Mouse (Mus musculus) forebrain, embryonic 16.5 days (tissue): ENCODE data around the gene Gata2. TPM values are rescaled to one million over a fixed set of nuclear protein-coding genes. Genes with fewer than 3 reads are reported as not detected.

ENCODE experiments used
- ATAC-seq: fragments of 200-750 bp; cut with Nextera tagmentation; 2 replicates; pipeline ENCODE4 v1.8.0; 2017; ENCODE audit warnings: mild to moderate bottlenecking, moderate library complexity
- H3K27ac ChIP-seq: fragments of 300-500 bp; sonication (generic); 2 replicates; pipeline ENCODE4 v1.5.1; 2014; ENCODE audit warnings: low read length, control low read depth
- H3K27me3 ChIP-seq: fragments of 300-500 bp; sonication (generic); replicated peaks from 2 replicates; pipeline ENCODE4 v1.6.1; 2014; ENCODE audit warnings: low read length; ENCODE audit not compliant: control insufficient read depth, insufficient read depth
- H3K36me3 ChIP-seq: fragments of 300-500 bp; sonication (generic); 2 replicates; pipeline ENCODE4 v1.6.1; 2014; ENCODE audit not compliant: control insufficient read depth, insufficient read depth
- H3K4me1 ChIP-seq: fragments of 300-500 bp; sonication (generic); replicated peaks from 2 replicates; pipeline ENCODE4 v1.6.1; 2014; ENCODE audit warnings: low read length; ENCODE audit not compliant: control insufficient read depth, insufficient read depth
- H3K4me2 ChIP-seq: fragments of 300-500 bp; sonication (generic); 2 replicates; pipeline ENCODE4 v1.6.1; 2014; ENCODE audit warnings: mild to moderate bottlenecking, low read length, control low read depth
- H3K4me3 ChIP-seq: fragments of 300-500 bp; sonication (generic); replicated peaks from 2 replicates; pipeline ENCODE4 v1.5.1; 2014; ENCODE audit warnings: mild to moderate bottlenecking, low read length, control low read depth
- H3K9ac ChIP-seq: fragments of 300-500 bp; sonication (generic); replicated peaks from 2 replicates; pipeline ENCODE4 v1.6.1; 2014; ENCODE audit warnings: low read depth, low read length, control low read depth
- H3K9me3 ChIP-seq: fragments of 300-500 bp; sonication (generic); 2 replicates; pipeline ENCODE4 v1.6.1; 2016; ENCODE audit warnings: low read length; ENCODE audit not compliant: control insufficient read depth
- WGBS: fragments of 180-500 bp; shearing (Covaris S2); extraction: QIAGEN DNeasy Blood & Tissue Kit; methylation state at CpG from one replicate; pipeline ENCODE4 v1.1.7; 2014; 5-methylcytosine and 5-hydroxymethylcytosine counted together
- polyA plus RNA-seq: library from polyadenylated mRNA; unstranded; fragments of >200 nt; fragmentation: Nextera tagmentation; extraction: Ambion mirVana; gene quantifications from 2 replicates; pipeline ENCODE4 v1.2.1, GENCODE M21; 2015

Gata2 gene
- polyA plus RNA-seq, 1 experiment from 2014 or later, result 1.8 TPM

DNA sequence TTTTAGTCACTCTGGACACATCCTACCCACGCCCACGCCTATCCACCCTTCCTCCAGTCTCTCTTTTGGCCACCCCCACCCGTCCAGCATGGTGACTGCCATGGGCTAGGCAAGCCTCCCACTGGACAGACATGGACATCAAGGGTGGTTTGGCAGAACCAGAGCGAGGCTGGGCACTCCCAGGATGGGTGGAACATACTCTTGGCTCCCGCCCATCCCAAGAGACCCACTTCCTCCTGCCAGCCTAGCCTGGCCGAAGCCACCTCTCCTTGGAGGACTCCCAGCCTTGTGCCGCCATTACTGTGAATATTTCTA lies 11.7 kb downstream of the Gata2 start:
- no peak for ATAC-seq
- Histone ChIP-seq H3K4me2 (no peak overlapping the region), H3K9ac (no peak overlapping the region)

DNA sequence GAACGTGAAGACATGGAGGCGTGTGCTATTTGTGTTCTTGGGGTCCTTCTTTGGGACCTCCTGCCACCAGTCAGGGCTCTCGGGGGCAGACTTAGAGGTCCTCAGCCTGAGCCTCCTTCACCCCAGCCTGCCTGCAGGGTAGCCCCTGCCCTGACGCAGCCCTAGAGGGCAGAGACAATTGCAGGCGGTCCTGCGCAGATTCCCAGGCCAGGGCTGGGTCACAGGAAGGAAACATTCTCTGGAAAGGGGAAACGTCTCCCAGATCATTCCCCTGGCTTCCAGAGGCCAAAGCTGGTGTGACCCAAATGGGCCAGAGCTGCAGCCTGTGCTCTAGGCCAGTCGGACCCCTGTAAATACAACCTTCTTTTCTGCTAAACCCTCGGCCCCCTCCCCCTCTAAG lies 12.2 kb downstream of the Gata2 start:
- WGBS, result 11% methylated on average over 9 of the region's 9 CpGs
- H3K9me3 ChIP-seq, result no peaks in the 10 kb centered on the region
- H3K9ac ChIP-seq, result no peak overlapping the region
- no peak overlapping the region for H3K27ac ChIP-seq
- no peak overlapping the region for H3K4me3 ChIP-seq
- no peak for ATAC-seq
- no peaks in the 10 kb centered on the region for H3K36me3 ChIP-seq
- H3K4me1 ChIP-seq, result no peaks in the 10 kb centered on the region; the same call in 1 of the 2 replicates
- H3K27me3 ChIP-seq, result peaks cover 64% of the 10 kb centered on the region
- no peak overlapping the region for H3K4me2 ChIP-seq

More for the DNA sequence above, 11.7 kb downstream of the Gata2 start:
- H3K27ac ChIP-seq, result no peak overlapping the region
- peaks cover 70% of the 10 kb centered on the region for H3K27me3 ChIP-seq
- no peaks in the 10 kb centered on the region for H3K9me3 ChIP-seq
- no peaks in the 10 kb centered on the region; the same call in 1 of the 2 replicates for H3K4me1 ChIP-seq
- WGBS, result 20% methylated on average over 7 of the region's 7 CpGs
- H3K36me3 ChIP-seq, result no peaks in the 10 kb centered on the region
- no peak overlapping the region for H3K4me3 ChIP-seq

DNA sequence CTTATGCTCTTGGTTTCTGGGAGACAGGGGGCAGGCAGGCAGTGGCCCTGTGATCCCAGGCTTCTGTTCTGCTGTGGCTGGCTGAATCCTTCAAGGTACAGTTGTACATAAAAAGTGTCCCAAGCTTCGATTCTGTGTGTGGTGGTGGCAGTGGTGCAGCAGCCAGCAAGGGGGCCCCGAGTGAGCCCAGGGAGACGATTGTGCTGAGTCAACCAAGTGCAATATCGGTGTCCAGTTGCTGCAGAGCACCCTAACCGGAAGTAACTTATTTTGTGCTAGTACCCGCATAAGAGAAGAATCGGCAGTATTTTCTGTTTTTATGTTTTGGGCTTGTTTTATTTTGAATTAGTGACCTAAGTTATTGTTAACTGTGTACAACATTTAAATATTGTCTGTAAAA lies 12.9 kb downstream of the Gata2 start:
- H3K4me1 ChIP-seq, result no peaks in the 10 kb centered on the region; the same call in 1 of the 2 replicates
- no peaks in the 10 kb centered on the region for H3K36me3 ChIP-seq
- H3K27me3 ChIP-seq, result peaks cover 58% of the 10 kb centered on the region
- ATAC-seq, result no peak
- H3K4me3 ChIP-seq, result no peak overlapping the region
- H3K4me2 ChIP-seq, result no peak overlapping the region
- WGBS, result 45% methylated on average over 7 of the region's 7 CpGs
- no peak overlapping the region for H3K9ac ChIP-seq
- H3K9me3 ChIP-seq, result no peaks in the 10 kb centered on the region
- no peak overlapping the region for H3K27ac ChIP-seq

DNA sequence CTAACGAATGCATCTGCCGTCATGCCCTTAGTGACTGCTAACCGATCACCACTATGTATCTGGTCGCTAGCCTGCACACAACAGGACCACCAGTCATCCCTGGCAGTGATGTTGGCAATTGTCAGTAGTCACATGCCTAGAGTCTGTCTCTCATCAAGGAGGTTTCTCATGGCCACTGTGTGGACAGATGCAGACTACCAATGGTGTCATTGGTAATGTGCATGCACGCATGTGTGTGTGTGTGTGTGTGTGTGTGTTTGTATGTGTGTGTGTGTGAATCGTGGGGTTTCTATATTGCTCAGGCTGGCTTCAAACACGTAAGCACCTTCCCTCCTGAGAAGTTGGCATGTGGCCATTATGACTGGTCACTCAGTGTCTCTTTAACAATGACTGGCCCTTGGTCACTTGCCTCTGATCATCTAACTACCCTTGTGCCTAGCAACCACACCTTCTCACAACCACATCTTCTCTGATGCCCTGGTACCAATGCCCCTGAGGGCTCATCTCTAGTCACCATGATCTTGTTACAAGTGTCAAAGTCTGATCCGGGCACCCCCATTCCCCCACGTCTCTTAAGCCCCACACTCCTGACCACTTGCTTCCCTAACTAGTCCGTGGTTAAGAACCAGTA lies 13.8 kb downstream of the Gata2 start:
- no peak for ATAC-seq
- Histone ChIP-seq H3K4me3 (no peak overlapping the region), H3K27me3 (peaks cover 50% of the 10 kb centered on the region), H3K36me3 (no peaks in the 10 kb centered on the region), H3K9ac (no peak overlapping the region), H3K4me1 (no peaks in the 10 kb centered on the region; the same call in 1 of the 2 replicates), H3K27ac (no peak overlapping the region), H3K9me3 (no peaks in the 10 kb centered on the region), H3K4me2 (no peak overlapping the region)
- 84% methylated on average over 10 of the region's 10 CpGs for WGBS

DNA sequence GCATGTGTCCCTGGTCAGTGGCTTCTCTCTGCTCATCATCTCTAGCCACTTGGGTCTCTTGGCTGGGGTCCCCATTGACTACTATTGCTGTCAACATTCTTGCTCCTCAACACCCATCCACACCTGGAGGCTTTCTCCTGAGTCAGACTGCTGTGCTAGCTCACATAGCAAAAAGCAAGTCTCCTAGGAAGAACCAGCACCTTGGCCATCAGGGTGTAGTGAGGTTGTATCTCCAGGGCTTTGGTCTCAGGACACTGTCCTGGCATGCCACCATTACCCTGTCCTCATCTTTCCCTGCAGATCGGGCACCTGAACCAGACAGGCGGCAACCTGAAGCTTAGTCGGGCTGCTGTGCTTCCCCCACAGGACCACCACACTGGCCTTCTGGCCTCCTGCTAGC lies 14.6 kb downstream of the Gata2 start:
- Histone ChIP-seq H3K9me3 (no peaks in the 10 kb centered on the region), H3K9ac (no peak overlapping the region), H3K4me2 (no peak overlapping the region), H3K4me1 (no peaks in the 10 kb centered on the region; the same call in 1 of the 2 replicates), H3K36me3 (no peaks in the 10 kb centered on the region), H3K4me3 (no peak overlapping the region), H3K27ac (no peak overlapping the region), H3K27me3 (peaks cover 49% of the 10 kb centered on the region)
- 89% methylated on average over 3 of the region's 3 CpGs for WGBS
- no peak for ATAC-seq

DNA sequence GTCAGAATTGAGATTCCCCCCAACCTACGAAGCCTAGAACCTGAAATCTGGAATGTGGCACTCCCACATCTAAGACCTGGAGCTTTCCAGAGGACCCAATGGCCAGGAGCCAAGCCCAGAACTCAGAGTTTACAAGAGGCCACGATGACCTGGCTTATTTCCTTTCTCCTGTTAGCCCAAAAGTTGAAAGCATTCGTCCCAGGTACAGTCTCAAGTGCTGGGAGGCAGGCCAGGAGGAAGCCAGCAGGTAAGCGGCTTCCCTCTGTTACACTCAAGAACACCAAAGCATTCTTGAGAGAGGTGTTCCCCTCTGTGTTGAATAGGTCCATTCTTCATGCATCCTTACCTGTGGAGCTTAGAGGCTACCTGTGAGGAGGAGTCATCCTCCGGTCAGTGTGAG lies 15.8 kb downstream of the Gata2 start:
- no peak overlapping the region for H3K4me3 ChIP-seq

DNA sequence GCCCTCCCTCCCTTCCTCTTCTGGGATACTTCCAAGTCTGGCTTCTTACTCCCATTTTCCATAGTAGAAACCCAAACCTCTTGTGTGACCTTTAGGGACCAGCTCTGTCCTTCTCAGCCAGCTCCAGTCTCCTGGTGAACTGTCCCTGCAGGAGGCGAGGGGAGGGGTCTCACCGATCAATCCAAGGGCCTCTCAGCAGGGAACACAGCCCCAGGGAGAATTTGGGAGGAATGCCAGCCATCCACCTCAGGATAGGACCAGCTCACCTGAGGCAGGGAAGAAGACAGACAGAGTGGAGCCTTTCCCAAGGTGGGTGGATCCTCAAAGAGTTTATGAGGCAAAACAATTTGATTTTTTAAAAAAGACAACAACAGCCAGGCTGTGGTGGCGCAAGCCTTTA lies 16.5 kb downstream of the Gata2 start:
- ATAC-seq, result no peak
- Histone ChIP-seq H3K4me1 (no peaks in the 10 kb centered on the region; the same call in 1 of the 2 replicates), H3K4me3 (no peak overlapping the region), H3K27ac (no peak overlapping the region), H3K9ac (no peak overlapping the region), H3K27me3 (peaks cover 31% of the 10 kb centered on the region), H3K36me3 (no peaks in the 10 kb centered on the region), H3K9me3 (no peaks in the 10 kb centered on the region), H3K4me2 (no peak overlapping the region)
- WGBS, result 61% methylated on average over 3 of the region's 3 CpGs

More for the DNA sequence above, 15.8 kb downstream of the Gata2 start:
- ATAC-seq, result no peak
- Histone ChIP-seq H3K4me1 (no peaks in the 10 kb centered on the region; the same call in 1 of the 2 replicates), H3K4me2 (no peak overlapping the region), H3K27ac (no peak overlapping the region), H3K27me3 (peaks cover 38% of the 10 kb centered on the region), H3K36me3 (no peaks in the 10 kb centered on the region), H3K9me3 (no peaks in the 10 kb centered on the region), H3K9ac (no peak overlapping the region)
- 81% methylated on average over 5 of the region's 5 CpGs for WGBS

DNA sequence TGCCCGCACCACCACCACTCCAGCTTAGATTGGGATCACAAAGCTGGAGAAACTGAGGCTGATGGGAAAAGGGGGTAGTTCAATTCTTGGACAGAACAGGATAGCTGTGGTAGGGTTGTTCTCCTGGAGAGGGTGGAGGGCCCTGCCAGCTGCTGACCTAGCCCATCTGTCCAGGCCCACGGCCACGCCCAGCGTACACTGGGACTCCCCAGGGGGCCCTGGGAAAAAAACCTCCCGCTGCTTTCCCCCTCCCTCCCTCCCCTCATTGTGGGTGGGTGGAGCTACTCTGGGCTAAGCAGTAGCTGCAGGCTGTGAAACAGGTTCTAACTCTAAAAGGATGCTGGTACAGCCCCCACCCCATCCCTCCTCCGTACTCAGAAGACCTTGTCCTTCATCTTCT lies 22.1 kb downstream of the Gata2 start:
- Histone ChIP-seq H3K27me3 (no peaks in the 10 kb centered on the region), H3K9ac (no peak overlapping the region), H3K27ac (no peak overlapping the region), H3K36me3 (no peaks in the 10 kb centered on the region), H3K4me3 (no peak overlapping the region), H3K4me1 (no peaks in the 10 kb centered on the region), H3K9me3 (peaks cover 2% of the 10 kb centered on the region; the same call in 1 of the 2 replicates), H3K4me2 (no peak overlapping the region)
- 51% methylated on average over 5 of the region's 6 CpGs for WGBS
- ATAC-seq, result no peak

DNA sequence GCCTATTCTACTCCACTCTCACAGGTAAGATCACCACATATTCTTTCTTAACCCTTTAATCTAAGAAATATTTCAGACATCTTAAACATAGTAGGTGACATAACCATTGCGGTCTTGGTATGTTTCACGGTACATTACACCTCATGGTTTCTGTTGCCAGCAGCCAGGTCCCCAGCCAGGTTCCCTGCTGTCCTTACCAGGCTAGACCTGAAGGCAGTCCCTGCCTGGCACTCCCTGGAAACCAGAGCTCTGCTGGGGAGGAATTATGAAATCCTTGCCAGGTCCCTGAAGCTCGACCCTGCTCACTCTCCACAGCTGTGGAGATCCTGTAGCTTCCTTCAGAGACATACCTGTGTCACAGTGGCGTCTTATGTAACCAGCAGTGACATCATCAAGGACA lies 22.5 kb downstream of the Gata2 start:
- Histone ChIP-seq H3K27ac (no peak overlapping the region), H3K9me3 (peaks cover 2% of the 10 kb centered on the region; the same call in 1 of the 2 replicates)
- 82% methylated on average over 4 of the region's 4 CpGs for WGBS

DNA sequence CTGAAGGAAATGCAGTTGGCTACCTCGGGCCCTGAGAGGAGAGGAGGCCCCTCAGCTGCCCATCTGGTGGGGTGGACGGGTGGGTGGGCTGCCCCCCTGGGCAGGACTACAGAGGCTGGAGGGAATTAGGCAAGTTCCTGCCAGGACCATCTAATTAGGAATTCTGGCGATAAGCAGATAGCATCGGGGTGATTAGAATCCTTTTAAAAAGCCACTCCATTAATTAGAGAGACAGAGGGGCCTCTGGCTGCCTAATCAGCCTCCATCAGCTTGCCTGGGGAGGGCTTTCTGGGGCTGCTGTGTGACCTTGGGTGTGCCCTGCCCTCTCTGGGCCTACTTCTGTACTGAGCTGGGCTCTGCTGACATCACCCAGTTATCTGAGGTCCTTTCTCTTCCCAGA lies 25.4 kb downstream of the Gata2 start:
- H3K36me3 ChIP-seq, result no peaks in the 10 kb centered on the region
- WGBS, result 4% methylated on average over 4 of the region's 4 CpGs
- H3K27ac ChIP-seq, result no peak overlapping the region
- H3K4me2 ChIP-seq, result no peak overlapping the region
- H3K9ac ChIP-seq, result no peak overlapping the region
- no peak for ATAC-seq
- no peak overlapping the region for H3K4me3 ChIP-seq
- H3K9me3 ChIP-seq, result peaks cover 2% of the 10 kb centered on the region; the same call in 1 of the 2 replicates
- no peaks in the 10 kb centered on the region for H3K27me3 ChIP-seq
- no peaks in the 10 kb centered on the region for H3K4me1 ChIP-seq

More for the DNA sequence above, 22.5 kb downstream of the Gata2 start:
- Histone ChIP-seq H3K4me2 (no peak overlapping the region), H3K9ac (no peak overlapping the region), H3K27me3 (no peaks in the 10 kb centered on the region), H3K4me1 (no peaks in the 10 kb centered on the region), H3K4me3 (no peak overlapping the region), H3K36me3 (no peaks in the 10 kb centered on the region)
- no peak for ATAC-seq
